Mouse (Mus musculus) intestine, embryonic 14.5 days (tissue): ENCODE measurements around the gene A630073D07Rik. TPM values are rescaled to one million over a fixed set of nuclear protein-coding genes. Genes with fewer than 3 reads are reported as not detected.
"Not testable (repeated sequence)": the region's sequence is repeated elsewhere in the genome, so short reads cannot be mapped to it uniquely, and the experiment has no call there.

ENCODE experiments used
- ATAC-seq: fragments of 200-750 bp; cut with Nextera tagmentation; replicated peaks from 2 replicates; pipeline ENCODE4 v1.8.0; 2017; ENCODE audit warnings: low read depth, moderate number of reproducible peaks, moderate TSS enrichment, moderate library complexity; ENCODE audit not compliant: low FRiP score, low TSS enrichment
- DNase-seq: peaks from one replicate; pipeline ENCODE4 v3.0.0-alpha.2; 2018; ENCODE audit warnings: low spot score
- H3K27ac ChIP-seq: fragments of 300-500 bp; sonication (generic); 2 replicates; pipeline ENCODE4 v1.5.1; 2014; ENCODE audit warnings: low read depth, mild to moderate bottlenecking, control low read depth
- H3K27me3 ChIP-seq: fragments of 300-500 bp; sonication (generic); replicated peaks from 2 replicates; pipeline ENCODE4 v1.6.1; 2014; ENCODE audit warnings: low read length, control low read depth; ENCODE audit not compliant: control insufficient read depth, insufficient read depth
- H3K36me3 ChIP-seq: fragments of 300-500 bp; sonication (generic); 2 replicates; pipeline ENCODE4 v1.6.1; 2014; ENCODE audit warnings: low read length, control low read depth; ENCODE audit not compliant: control insufficient read depth, insufficient read depth
- H3K4me1 ChIP-seq: fragments of 300-500 bp; sonication (generic); replicated peaks from 2 replicates; pipeline ENCODE4 v1.6.1; 2014; ENCODE audit warnings: low read length, control low read depth, mixed read lengths; ENCODE audit not compliant: control insufficient read depth, insufficient read depth
- H3K4me2 ChIP-seq: fragments of 300-500 bp; sonication (generic); 2 replicates; pipeline ENCODE4 v1.6.1; 2014; ENCODE audit warnings: low read length
- H3K4me3 ChIP-seq: fragments of 300-500 bp; sonication (generic); 2 replicates; pipeline ENCODE4 v1.5.1; 2014; ENCODE audit warnings: low read depth, low read length, control low read depth, mixed read lengths
- H3K9ac ChIP-seq: fragments of 300-500 bp; sonication (generic); 2 replicates; pipeline ENCODE4 v1.6.1; 2014; ENCODE audit warnings: mild to moderate bottlenecking, low read length
- H3K9me3 ChIP-seq: fragments of 300-500 bp; sonication (generic); 2 replicates; pipeline ENCODE4 v1.6.1; 2016; ENCODE audit warnings: low read length, control low read depth; ENCODE audit not compliant: control insufficient read depth
- WGBS: fragments of 180-500 bp; shearing (Covaris S2); extraction: QIAGEN DNeasy Blood & Tissue Kit; methylation state at CpG from one replicate; pipeline ENCODE4 v1.1.7; 2014; 5-methylcytosine and 5-hydroxymethylcytosine counted together
- polyA plus RNA-seq: library from polyadenylated mRNA; unstranded; fragments of >200 nt; fragmentation: Nextera tagmentation; extraction: Ambion mirVana; gene quantifications from 2 replicates; pipeline ENCODE4 v1.2.1, GENCODE M21; 2014

The A630073D07Rik gene
- not detected in 2 replicates for polyA plus RNA-seq

- WGBS: 84% methylated on average over 1 of the region's 1 CpGs
- ATAC-seq (no peak), DNase-seq (no peak)
- no peak within 1 kb of the TSS for H3K4me2 ChIP-seq
- no peaks in the 10 kb centered on the region for H3K4me1 ChIP-seq
- H3K27ac ChIP-seq: no peak within 1 kb of the TSS
- H3K9ac ChIP-seq: no peak within 1 kb of the TSS
- no peaks in the 10 kb centered on the region for H3K27me3 ChIP-seq
- H3K4me3 ChIP-seq: no peak within 1 kb of the TSS
- no peaks in the 10 kb centered on the region for H3K9me3 ChIP-seq
- H3K36me3 ChIP-seq: no peaks in the 10 kb centered on the region
Observed at GRCm38 (mm10) chr6:132651426-132651825, at the start of gene A630073D07Rik. Gene A630073D07Rik (minus strand): TSS chr6:132651526.

- 81% methylated on average over 1 of the region's 1 CpGs for WGBS
- ATAC-seq (no peak), DNase-seq (no peak)
- Histone ChIP-seq H3K4me3 (no peak within 1 kb of the TSS), H3K4me2 (no peak within 1 kb of the TSS), H3K9ac (no peak within 1 kb of the TSS), H3K36me3 (no peaks in the 10 kb centered on the region), H3K9me3 (no peaks in the 10 kb centered on the region), H3K27ac (no peak within 1 kb of the TSS), H3K4me1 (no peaks in the 10 kb centered on the region), H3K27me3 (no peaks in the 10 kb centered on the region)
Observed at GRCm38 (mm10) chr6:132700907-132701306, 49.6 kb upstream of the A630073D07Rik start, which contains the start of gene Tas2r121. Gene Tas2r121 (minus strand): TSS chr6:132701007.

- H3K9me3 ChIP-seq, H3K4me3 ChIP-seq, H3K4me2 ChIP-seq, H3K27ac ChIP-seq, H3K36me3 ChIP-seq, DNase-seq, H3K27me3 ChIP-seq, H3K9ac ChIP-seq, H3K4me1 ChIP-seq, ATAC-seq: not testable (repeated sequence)
- 83% methylated on average over 7 of the region's 7 CpGs for WGBS
Observed at GRCm38 (mm10) chr6:132691596-132691995, 40.3 kb upstream of the A630073D07Rik start.

- Histone ChIP-seq H3K27me3 (no peaks in the 10 kb centered on the region), H3K36me3 (no peaks in the 10 kb centered on the region), H3K4me1 (no peaks in the 10 kb centered on the region), H3K9me3 (no peaks in the 10 kb centered on the region), H3K4me3 (no peak within 1 kb of the TSS), H3K9ac (no peak within 1 kb of the TSS), H3K4me2 (no peak within 1 kb of the TSS), H3K27ac (no peak within 1 kb of the TSS)
- no peak for ATAC-seq
- no peak for DNase-seq
Observed at GRCm38 (mm10) chr6:132656653-132657052, 5.3 kb upstream of the A630073D07Rik start, which contains the start of gene Tas2r120. Gene Tas2r120 (plus strand): TSS chr6:132656953.

GRCm38 (mm10) chr6:132649399-132649798, 1.9 kb downstream of the A630073D07Rik start:
- no peak for DNase-seq
- Histone ChIP-seq H3K4me2 (no peak overlapping the region), H3K27ac (no peak overlapping the region), H3K9me3 (no peaks in the 10 kb centered on the region), H3K9ac (no peak overlapping the region), H3K4me1 (no peaks in the 10 kb centered on the region), H3K27me3 (no peaks in the 10 kb centered on the region), H3K36me3 (no peaks in the 10 kb centered on the region), H3K4me3 (no peak overlapping the region)
- no peak for ATAC-seq

GRCm38 (mm10) chr6:132595613-132596012, 55.7 kb downstream of the A630073D07Rik start, which contains the start of gene Prp2:
Gene Prp2 (plus strand): TSS chr6:132595913.
- not testable (repeated sequence) for H3K9me3 ChIP-seq, H3K4me2 ChIP-seq, H3K4me1 ChIP-seq, DNase-seq, H3K36me3 ChIP-seq, H3K9ac ChIP-seq, ATAC-seq, H3K4me3 ChIP-seq, H3K27ac ChIP-seq, H3K27me3 ChIP-seq
- WGBS: 69% methylated on average over 2 of the region's 2 CpGs

Other genes with a start within 250 kb of the A630073D07Rik start
- gene Prh1, start 81.7 kb downstream of the A630073D07Rik start, polyA plus RNA-seq: not detected in 2 replicates
- not detected in 2 replicates for gene Prp2, start 55.6 kb downstream of the A630073D07Rik start, polyA plus RNA-seq
- not detected in 2 replicates for gene Tas2r120, start 5.4 kb upstream of the A630073D07Rik start, polyA plus RNA-seq
- not detected in 2 replicates for gene Tas2r121, start 49.5 kb upstream of the A630073D07Rik start, polyA plus RNA-seq
- gene Tas2r122, start 60.4 kb upstream of the A630073D07Rik start, polyA plus RNA-seq: not detected in 2 replicates
- gene Tas2r115, start 86.5 kb upstream of the A630073D07Rik start, polyA plus RNA-seq: not detected in 2 replicates
- not detected in 2 replicates for gene Tas2r124, start 103.2 kb upstream of the A630073D07Rik start, polyA plus RNA-seq
- not detected in 2 replicates for gene Tas2r102, start 110.6 kb upstream of the A630073D07Rik start, polyA plus RNA-seq
- gene Tas2r136, start 126.6 kb upstream of the A630073D07Rik start, polyA plus RNA-seq: not detected in 2 replicates
- gene Tas2r117, start 151.3 kb upstream of the A630073D07Rik start, polyA plus RNA-seq: not detected in 2 replicates
- not detected in 2 replicates for gene Tas2r123, start 195.6 kb upstream of the A630073D07Rik start, polyA plus RNA-seq
- not detected in 2 replicates for gene Tas2r116, start 203.9 kb upstream of the A630073D07Rik start, polyA plus RNA-seq
- gene Tas2r110, start 216.5 kb upstream of the A630073D07Rik start, polyA plus RNA-seq: not detected in 2 replicates
- not detected in 2 replicates for gene Tas2r113, start 241.5 kb upstream of the A630073D07Rik start, polyA plus RNA-seq